Mouse (Mus musculus) yolk sac, embryonic 10.5 days (tissue): Measurements from ENCODE around the gene Gm20547.
A peak's percentile ranks its signal among the peaks of the same experiment; 100 is the strongest.

Source experiments
- DNase-seq: peaks from one replicate; pipeline ENCODE4 v3.0.0-alpha.2; 2017; ENCODE audit warnings: low spot score

The Gm20547 gene

GRCm38 (mm10) chr17:34895724-34896123 is 13.9 kb upstream of the Gm20547 start:
- DNase-seq, result no peak

- no peak for DNase-seq
Measured at GRCm38 (mm10) chr17:34894801-34895530, 13.1 kb upstream of the Gm20547 start.

GRCm38 (mm10) chr17:34894074-34894597 is 12.3 kb upstream of the Gm20547 start:
- peak; percentile 96 for DNase-seq

- DNase-seq, result no peak
Measured at GRCm38 (mm10) chr17:34893072-34893824, 11.4 kb upstream of the Gm20547 start.

GRCm38 (mm10) chr17:34891377-34891776 is 9.5 kb upstream of the Gm20547 start:
- DNase-seq, result no peak

GRCm38 (mm10) chr17:34890074-34890743 is 8.4 kb upstream of the Gm20547 start:
- DNase-seq, result no peak

GRCm38 (mm10) chr17:34887942-34888341 is 6.1 kb upstream of the Gm20547 start:
- DNase-seq, result no peak

GRCm38 (mm10) chr17:34885615-34886014 is 3.8 kb upstream of the Gm20547 start:
- DNase-seq, result no peak

GRCm38 (mm10) chr17:34884704-34885103 is 2.9 kb upstream of the Gm20547 start:
- DNase-seq, result no peak

- DNase-seq, result no peak
Measured at GRCm38 (mm10) chr17:34883332-34883731, 1.5 kb upstream of the Gm20547 start.

- DNase-seq, result no peak
Measured at GRCm38 (mm10) chr17:34881166-34881565, 676 bp downstream of the Gm20547 start.

GRCm38 (mm10) chr17:34879336-34879879 is 2.4 kb downstream of the Gm20547 start, which contains the start of gene Zbtb12:
Zbtb12 (plus strand) TSS chr17:34879483.
- DNase-seq, result no peak

- no peak for DNase-seq
Measured at GRCm38 (mm10) chr17:34874321-34874720, 7.5 kb downstream of the Gm20547 start.

- DNase-seq, result no peak
Measured at GRCm38 (mm10) chr17:34865981-34866380, 15.9 kb downstream of the Gm20547 start.

GRCm38 (mm10) chr17:34862416-34863081 is 19.3 kb downstream of the Gm20547 start, which contains the start of gene Cfb:
Cfb (minus strand) TSS chr17:34862518.
- peak; percentile 84 for DNase-seq

GRCm38 (mm10) chr17:34861704-34862415 is 20.0 kb downstream of the Gm20547 start:
- DNase-seq, result no peak

- DNase-seq, result no peak
Measured at GRCm38 (mm10) chr17:34860514-34860913, 21.3 kb downstream of the Gm20547 start.

- no peak for DNase-seq
Measured at GRCm38 (mm10) chr17:34858670-34859069, 23.2 kb downstream of the Gm20547 start.

- DNase-seq, result no peak
Measured at GRCm38 (mm10) chr17:34855825-34856224, 26.0 kb downstream of the Gm20547 start.

- no peak for DNase-seq
Measured at GRCm38 (mm10) chr17:34854761-34855160, 27.1 kb downstream of the Gm20547 start.

GRCm38 (mm10) chr17:34853511-34853910 is 28.3 kb downstream of the Gm20547 start:
- DNase-seq, result peak; percentile 58
